Mouse (Mus musculus) limb, embryonic 10.5 days (tissue): ENCODE measurements around the gene Rcbtb2. TPM values are rescaled to one million over a fixed set of nuclear protein-coding genes. Genes with fewer than 3 reads are reported as not detected.
"Not testable (repeated sequence)": the region's sequence is repeated elsewhere in the genome, so short reads cannot be mapped to it uniquely, and the experiment has no call there.

Source experiments
- DNase-seq: peaks from one replicate; pipeline ENCODE4 v3.0.0-alpha.2; 2017; ENCODE audit warnings: low spot score
- H3K27ac ChIP-seq: fragments of 300-500 bp; sonication (generic); 2 replicates; pipeline ENCODE4 v1.5.1; 2016; ENCODE audit warnings: mild to moderate bottlenecking
- H3K27me3 ChIP-seq: fragments of 300-500 bp; sonication (generic); 2 replicates; pipeline ENCODE4 v1.6.1; 2016; ENCODE audit warnings: low read depth, mild to moderate bottlenecking; ENCODE audit not compliant: poor library complexity, severe bottlenecking
- H3K36me3 ChIP-seq: fragments of 300-500 bp; sonication (generic); 2 replicates; pipeline ENCODE4 v1.6.1; 2016; ENCODE audit warnings: mild to moderate bottlenecking, moderate library complexity
- H3K4me1 ChIP-seq: fragments of 300-500 bp; sonication (generic); 2 replicates; pipeline ENCODE4 v1.6.1; 2016
- H3K4me3 ChIP-seq: fragments of 300-500 bp; sonication (generic); 2 replicates; pipeline ENCODE4 v1.5.1; 2016; ENCODE audit warnings: mild to moderate bottlenecking, moderate library complexity
- H3K9me3 ChIP-seq: fragments of 300-500 bp; sonication (generic); replicated peaks from 2 replicates; pipeline ENCODE4 v1.6.1; 2016; ENCODE audit warnings: mild to moderate bottlenecking
- WGBS: fragments of 180-500 bp; shearing (Covaris S2); methylation state at CpG from one replicate; pipeline ENCODE4 v1.1.7; 2016; 5-methylcytosine and 5-hydroxymethylcytosine counted together
- polyA plus RNA-seq: library from polyadenylated mRNA; unstranded; fragments of >200 nt; fragmentation: Nextera tagmentation; extraction: Ambion mirVana; gene quantifications from 2 replicates; pipeline ENCODE4 v1.2.1, GENCODE M21; 2016

Rcbtb2 gene
- polyA plus RNA-seq, 1 experiment from 2014 or later: 202 TPM

GRCm38 (mm10) chr14:73105407-73106185 is 17.2 kb upstream of the Rcbtb2 start:
- Histone ChIP-seq H3K36me3 (no peaks in the 10 kb centered on the region), H3K9me3 (no peaks in the 10 kb centered on the region), H3K4me3 (no peak overlapping the region), H3K27ac (no peak overlapping the region), H3K27me3 (peaks cover 39% of the 10 kb centered on the region), H3K4me1 (peaks cover 34% of the 10 kb centered on the region)
- 64% methylated on average over 11 of the region's 11 CpGs for WGBS
- peak; percentile 32 for DNase-seq

DNA sequence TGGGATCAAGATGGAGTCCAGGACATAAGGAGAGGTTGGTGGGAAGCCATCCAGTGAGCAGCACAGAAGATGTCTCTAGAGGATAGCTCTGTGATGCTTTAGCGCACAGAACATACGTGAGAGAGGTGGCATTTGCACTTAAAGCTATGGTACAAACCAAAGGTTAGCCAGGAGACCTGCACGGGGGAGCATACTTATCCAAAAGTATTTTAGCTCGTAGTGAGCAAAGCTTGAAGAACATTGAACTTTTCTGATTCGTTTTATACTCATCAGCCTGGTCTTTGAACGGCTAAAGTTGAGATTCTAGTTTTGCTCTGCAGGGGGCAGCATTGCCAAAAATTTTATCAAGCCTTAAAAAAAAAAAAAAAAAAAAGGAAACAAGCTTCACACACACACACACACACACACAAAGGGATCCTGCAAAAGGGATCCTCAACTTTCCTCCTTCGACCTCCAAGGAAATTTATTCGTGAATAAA is 16.6 kb upstream of the Rcbtb2 start:
- Histone ChIP-seq H3K27ac (no peak overlapping the region), H3K4me1 (peaks cover 34% of the 10 kb centered on the region), H3K36me3 (no peaks in the 10 kb centered on the region), H3K27me3 (peaks cover 32% of the 10 kb centered on the region), H3K9me3 (no peaks in the 10 kb centered on the region), H3K4me3 (no peak overlapping the region)
- 31% methylated on average over 8 of the region's 8 CpGs for WGBS
- peak; percentile 42 for DNase-seq

GRCm38 (mm10) chr14:73106957-73107356 is 15.9 kb upstream of the Rcbtb2 start:
- 40% methylated on average over 4 of the region's 4 CpGs for WGBS
- Histone ChIP-seq H3K9me3 (no peaks in the 10 kb centered on the region), H3K36me3 (no peaks in the 10 kb centered on the region), H3K4me1 (peaks cover 34% of the 10 kb centered on the region), H3K4me3 (no peak overlapping the region), H3K27ac (0 out of 2 replicates have a peak overlapping the region, but pooled peaks have one; percentile 9), H3K27me3 (peaks cover 28% of the 10 kb centered on the region)
- peak; percentile 31 for DNase-seq

GRCm38 (mm10) chr14:73107371-73107770 is 15.5 kb upstream of the Rcbtb2 start:
- H3K9me3 ChIP-seq: no peaks in the 10 kb centered on the region
- 40% methylated on average over 7 of the region's 7 CpGs for WGBS
- no peak overlapping the region for H3K27ac ChIP-seq
- H3K27me3 ChIP-seq: peaks cover 26% of the 10 kb centered on the region
- H3K4me1 ChIP-seq: peaks cover 34% of the 10 kb centered on the region
- no peak for DNase-seq
- H3K36me3 ChIP-seq: no peaks in the 10 kb centered on the region
- no peak overlapping the region for H3K4me3 ChIP-seq

DNA sequence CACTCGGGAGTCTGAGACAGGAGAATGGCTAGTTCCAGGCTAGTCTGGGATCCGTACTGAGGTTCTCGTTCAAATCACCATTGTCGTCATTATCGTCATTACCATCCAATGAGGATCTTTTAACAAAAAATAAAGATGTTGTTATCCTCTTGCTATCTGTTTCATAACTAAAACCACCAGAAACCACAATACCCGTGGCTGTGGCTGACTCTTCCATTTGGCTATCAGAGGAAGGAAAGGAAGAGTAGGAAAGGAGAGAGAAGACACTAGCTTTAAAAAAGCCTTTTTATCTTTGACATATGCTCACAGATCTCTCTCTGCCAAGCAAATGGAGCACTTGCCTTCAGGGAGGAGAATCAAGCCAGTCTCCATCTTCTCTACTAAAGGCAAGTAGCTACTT is 14.9 kb upstream of the Rcbtb2 start:
- Histone ChIP-seq H3K9me3 (no peaks in the 10 kb centered on the region), H3K27ac (no peak overlapping the region), H3K4me3 (no peak overlapping the region), H3K27me3 (peaks cover 21% of the 10 kb centered on the region), H3K36me3 (no peaks in the 10 kb centered on the region), H3K4me1 (peaks cover 28% of the 10 kb centered on the region)
- DNase-seq: no peak
- WGBS: 83% methylated on average over 6 of the region's 6 CpGs

- 67% methylated on average over 3 of the region's 3 CpGs for whole genome bisulfite sequencing
Measured at GRCm38 (mm10) chr14:73110682-73111081, 12.2 kb upstream of the Rcbtb2 start.

GRCm38 (mm10) chr14:73111091-73111490 is 11.7 kb upstream of the Rcbtb2 start:
- no peak overlapping the region for H3K27ac ChIP-seq
- peaks cover 11% of the 10 kb centered on the region for H3K4me1 ChIP-seq
- no peaks in the 10 kb centered on the region for H3K9me3 ChIP-seq
- H3K36me3 ChIP-seq: no peaks in the 10 kb centered on the region
- H3K27me3 ChIP-seq: peaks cover 14% of the 10 kb centered on the region
- WGBS: 75% methylated on average over 1 of the region's 1 CpGs
- H3K4me3 ChIP-seq: no peak overlapping the region
- DNase-seq: no peak

More at GRCm38 (mm10) chr14:73110682-73111081, 12.2 kb upstream of the Rcbtb2 start:
- DNase-seq: no peak
- Histone ChIP-seq H3K27ac (no peak overlapping the region), H3K27me3 (peaks cover 14% of the 10 kb centered on the region), H3K4me3 (no peak overlapping the region), H3K36me3 (no peaks in the 10 kb centered on the region), H3K9me3 (no peaks in the 10 kb centered on the region), H3K4me1 (peaks cover 11% of the 10 kb centered on the region)

DNA sequence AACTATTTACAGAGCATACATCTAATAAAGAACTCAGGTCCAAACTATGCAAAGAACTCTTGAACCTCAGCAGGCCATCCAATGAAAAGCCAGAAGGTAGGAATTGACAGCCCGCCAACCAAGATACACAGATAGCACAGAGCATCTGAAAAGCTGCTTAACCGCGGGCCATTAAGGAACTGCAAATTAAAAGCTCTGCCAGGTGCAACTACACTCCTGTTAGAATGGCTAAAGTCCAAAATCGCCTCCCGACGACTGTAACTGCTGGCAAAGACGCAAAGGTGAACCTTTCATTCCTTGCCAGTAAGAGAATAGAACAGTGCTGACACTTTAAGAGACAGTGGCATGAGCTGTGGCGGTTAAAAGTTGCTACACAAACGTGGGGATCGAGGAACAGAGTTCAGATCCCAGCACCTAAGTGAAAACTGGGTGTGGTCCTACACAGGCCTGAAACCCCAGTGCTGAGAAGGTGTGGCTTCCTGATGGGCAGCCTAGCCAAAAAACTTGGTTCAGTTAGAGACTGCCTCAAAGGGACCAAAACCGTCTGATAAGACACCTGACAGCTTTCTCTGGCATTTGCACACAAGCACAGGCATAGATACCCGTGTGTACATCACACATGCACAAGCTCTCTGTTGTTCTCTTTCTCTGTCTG is 10.5 kb upstream of the Rcbtb2 start:
- 71% methylated on average over 12 of the region's 12 CpGs for WGBS

DNA sequence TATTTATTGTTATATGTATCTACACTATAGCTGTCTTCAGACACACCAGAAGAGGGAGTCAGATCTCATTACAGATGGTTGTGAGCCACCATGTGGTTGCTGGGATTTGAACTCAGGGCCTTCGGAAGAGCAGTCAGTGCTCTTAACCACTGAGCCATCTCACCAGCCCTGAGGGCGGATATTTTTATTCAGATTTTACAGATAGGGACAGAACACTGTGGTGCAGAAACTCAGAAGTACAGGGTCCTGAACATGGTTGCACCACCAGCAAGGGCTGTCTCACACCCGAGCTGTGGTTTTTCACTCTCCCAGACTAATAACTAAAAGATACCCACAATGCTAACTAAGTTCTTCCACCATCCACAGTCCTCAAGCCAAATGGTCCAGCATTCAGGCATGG is 7.9 kb upstream of the Rcbtb2 start:
- not testable (repeated sequence) for H3K27ac ChIP-seq, H3K4me3 ChIP-seq, H3K27me3 ChIP-seq, H3K36me3 ChIP-seq, DNase-seq, H3K9me3 ChIP-seq
- WGBS: 84% methylated on average over 3 of the region's 3 CpGs
- peaks cover 35% of the 10 kb centered on the region for H3K4me1 ChIP-seq

More for the DNA sequence above, 10.5 kb upstream of the Rcbtb2 start:
- peaks cover 12% of the 10 kb centered on the region for H3K4me1 ChIP-seq
- peak; percentile 21 for DNase-seq
- no peak overlapping the region for H3K27ac ChIP-seq
- H3K4me3 ChIP-seq: no peak overlapping the region
- H3K36me3 ChIP-seq: no peaks in the 10 kb centered on the region
- H3K9me3 ChIP-seq: no peaks in the 10 kb centered on the region
- peaks cover 14% of the 10 kb centered on the region for H3K27me3 ChIP-seq

DNA sequence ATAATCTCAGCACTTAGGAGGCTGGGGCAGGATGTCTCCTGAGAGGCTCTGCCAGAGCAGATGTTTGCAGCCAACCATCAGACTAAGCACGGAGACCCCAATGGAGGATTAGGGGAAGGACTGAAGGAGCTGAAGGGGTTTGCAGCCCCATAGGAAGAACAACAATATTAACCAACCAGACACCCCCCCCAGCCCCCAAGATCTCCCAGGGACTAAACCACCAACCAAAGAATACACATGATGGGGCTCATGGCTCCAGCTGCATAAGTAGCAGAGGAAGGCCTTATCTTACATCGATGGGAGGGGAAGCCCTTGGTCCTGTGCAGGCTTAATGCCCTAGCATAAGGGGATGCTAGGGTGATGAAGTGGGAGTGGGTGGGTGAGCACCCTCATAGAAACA is 6.5 kb upstream of the Rcbtb2 start:
- no peaks in the 10 kb centered on the region for H3K9me3 ChIP-seq
- peak; percentile 25 for DNase-seq
- no peak overlapping the region for H3K4me3 ChIP-seq
- 84% methylated on average over 2 of the region's 2 CpGs for WGBS
- H3K36me3 ChIP-seq: no peaks in the 10 kb centered on the region
- H3K4me1 ChIP-seq: peaks cover 42% of the 10 kb centered on the region
- H3K27ac ChIP-seq: no peak overlapping the region
- no peaks in the 10 kb centered on the region for H3K27me3 ChIP-seq

DNA sequence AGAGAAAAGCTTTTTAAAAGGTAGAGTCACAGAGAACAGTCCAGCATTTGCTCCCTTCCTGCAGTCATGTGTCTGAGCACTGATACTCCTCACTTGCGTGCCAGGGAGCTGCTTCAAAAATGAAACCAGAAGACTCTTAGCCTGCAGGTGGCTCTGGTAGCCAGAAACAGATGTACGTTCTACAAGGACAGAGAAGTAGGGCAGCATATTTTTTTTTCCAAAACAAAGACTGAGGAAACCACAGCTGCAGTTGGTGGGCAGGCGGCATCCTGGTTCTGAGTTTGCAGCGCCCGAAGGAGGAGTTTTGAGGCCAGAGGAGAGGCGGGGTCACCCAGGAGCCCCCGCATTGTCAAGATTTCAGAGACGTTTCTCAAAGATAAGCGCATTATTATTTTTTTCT is 5.9 kb upstream of the Rcbtb2 start:
- DNase-seq: peak; percentile 49
- Histone ChIP-seq H3K9me3 (no peaks in the 10 kb centered on the region), H3K4me3 (no peak overlapping the region), H3K36me3 (no peaks in the 10 kb centered on the region), H3K27ac (peak overlapping the region; percentile 36), H3K27me3 (no peaks in the 10 kb centered on the region), H3K4me1 (peaks cover 42% of the 10 kb centered on the region)
- WGBS: 62% methylated on average over 9 of the region's 9 CpGs

DNA sequence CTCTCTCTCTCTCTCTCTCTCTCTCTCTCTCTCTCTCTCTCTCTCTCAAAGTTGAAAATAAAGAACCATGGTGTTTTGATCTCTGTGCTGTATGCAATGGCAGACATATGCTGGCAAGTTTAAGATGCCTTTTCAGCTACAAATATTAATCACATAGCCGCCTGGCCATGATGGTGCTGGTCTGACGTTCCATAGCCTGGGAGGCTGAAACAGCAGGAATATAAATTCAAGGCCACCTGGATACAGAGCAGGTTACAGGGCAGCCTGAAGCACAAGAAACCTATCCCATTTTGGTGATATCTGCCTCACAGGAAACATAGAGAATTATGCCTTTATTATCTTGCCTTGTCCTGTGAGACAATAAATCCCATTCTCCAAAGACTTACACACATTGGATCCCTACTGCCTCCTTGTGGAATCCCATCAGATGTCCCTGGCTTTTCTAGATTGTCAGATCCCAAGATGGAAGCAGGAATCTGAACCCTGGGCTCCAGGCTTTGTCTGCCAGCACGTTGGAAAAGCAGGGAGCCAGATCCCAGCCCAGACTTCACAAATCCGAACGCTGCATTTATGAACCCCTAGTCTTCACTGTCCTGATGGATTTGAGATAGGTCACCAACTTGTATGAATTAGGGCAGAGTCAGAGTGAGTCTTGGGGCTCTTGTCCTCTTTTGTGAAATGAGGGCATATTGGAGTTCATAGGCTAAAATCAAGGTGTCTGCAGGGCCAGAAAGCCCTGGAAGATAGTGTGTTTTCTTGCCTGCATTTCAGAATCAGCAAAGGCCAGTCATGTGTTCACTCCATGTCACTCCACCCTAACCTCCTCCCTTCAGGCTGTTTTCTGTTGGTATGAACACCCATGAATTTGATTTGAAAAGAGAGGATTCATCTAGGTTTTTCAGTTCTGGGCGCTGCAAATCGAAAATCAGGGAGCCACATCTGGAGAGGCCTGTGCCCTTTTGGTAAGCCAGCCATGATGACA is 5.1 kb upstream of the Rcbtb2 start:
- Histone ChIP-seq H3K27me3 (no peaks in the 10 kb centered on the region), H3K36me3 (no peaks in the 10 kb centered on the region), H3K9me3 (no peaks in the 10 kb centered on the region), H3K27ac (peak overlapping the region; percentile 36), H3K4me3 (no peak overlapping the region), H3K4me1 (peaks cover 42% of the 10 kb centered on the region)
- WGBS: 82% methylated on average over 7 of the region's 7 CpGs
- DNase-seq: peak; percentile 29
